Mouse (Mus musculus) layer of hippocampus, postnatal 10 days (tissue): ENCODE results near the gene Ddx27. TPM values are rescaled to one million over a fixed set of nuclear protein-coding genes. Genes with fewer than 3 reads are reported as not detected.

Experiments used
- DNase-seq, 2 experiments: peaks; one replicate each; pipeline ENCODE4 v3.0.0; 2021; ENCODE audit warnings: low spot score in 2 of 2
- total RNA-seq, 2 experiments: library from RNA; stranded (reverse); gene quantifications; 2 replicates each; pipeline ENCODE4 v1.2.3; 2021

Ddx27 gene
- total RNA-seq, 2 experiments from 2014 or later: 34.8 to 36.1 TPM

DNA sequence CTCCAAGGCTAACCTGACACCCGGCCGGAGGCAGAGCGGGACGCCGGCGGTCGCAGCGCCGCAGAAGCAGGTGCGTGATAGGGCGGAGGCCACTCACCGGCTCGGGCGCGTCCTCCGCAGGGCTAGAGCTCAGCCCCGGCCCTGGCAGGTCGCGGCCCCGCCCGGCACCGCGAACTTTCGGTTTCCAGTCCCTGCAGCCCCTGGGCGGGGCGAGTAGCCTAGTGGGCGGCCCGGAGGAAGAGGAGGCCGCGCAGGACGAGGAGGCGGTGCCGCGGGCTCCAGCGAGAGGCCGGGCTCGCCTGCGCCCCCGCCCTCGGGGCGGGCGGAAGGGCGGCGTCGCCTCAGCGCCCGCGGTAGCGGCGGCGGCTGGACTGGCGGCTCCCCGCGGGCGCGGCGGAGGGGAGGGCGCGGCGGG, 47.5 kb downstream of the Ddx27 start:
- peak; percentile 76 to 88 for DNase-seq

GRCm38 (mm10) chr2:167062965-167063880, 48.2 kb downstream of the Ddx27 start, which contains the start of gene Znfx1:
TSS of gene Znfx1 (minus strand) at chr2:167063015.
- DNase-seq: peak; percentile 98 to 99

DNA sequence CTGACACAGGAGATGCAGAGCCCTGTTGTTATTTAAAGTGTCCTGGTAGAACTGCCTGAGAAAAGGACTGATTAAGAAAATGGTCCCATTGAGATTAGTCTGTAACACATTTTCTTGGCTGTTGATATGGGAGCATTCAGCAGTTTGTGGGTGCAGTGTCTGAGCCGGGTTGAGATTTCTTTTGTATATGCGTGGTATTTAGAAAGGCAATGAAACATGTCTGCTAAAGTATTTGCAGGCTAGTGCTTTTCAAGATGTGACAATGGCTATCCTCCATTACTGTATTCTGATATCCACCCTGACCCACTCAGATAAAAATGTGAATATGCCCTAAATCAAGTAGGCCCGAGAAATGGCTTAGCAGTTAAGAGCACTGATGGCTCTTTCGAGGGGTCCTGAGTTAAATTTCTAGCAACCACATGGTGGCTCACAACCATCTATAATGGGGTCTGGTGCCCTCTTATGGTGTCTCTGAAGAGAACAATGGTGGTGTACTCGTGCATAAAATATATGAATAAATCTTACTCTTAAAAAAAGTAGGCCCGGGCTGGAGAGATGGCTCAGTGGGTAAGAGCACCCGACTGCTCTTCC, 49.0 kb downstream of the Ddx27 start:
- DNase-seq: no peak

DNA sequence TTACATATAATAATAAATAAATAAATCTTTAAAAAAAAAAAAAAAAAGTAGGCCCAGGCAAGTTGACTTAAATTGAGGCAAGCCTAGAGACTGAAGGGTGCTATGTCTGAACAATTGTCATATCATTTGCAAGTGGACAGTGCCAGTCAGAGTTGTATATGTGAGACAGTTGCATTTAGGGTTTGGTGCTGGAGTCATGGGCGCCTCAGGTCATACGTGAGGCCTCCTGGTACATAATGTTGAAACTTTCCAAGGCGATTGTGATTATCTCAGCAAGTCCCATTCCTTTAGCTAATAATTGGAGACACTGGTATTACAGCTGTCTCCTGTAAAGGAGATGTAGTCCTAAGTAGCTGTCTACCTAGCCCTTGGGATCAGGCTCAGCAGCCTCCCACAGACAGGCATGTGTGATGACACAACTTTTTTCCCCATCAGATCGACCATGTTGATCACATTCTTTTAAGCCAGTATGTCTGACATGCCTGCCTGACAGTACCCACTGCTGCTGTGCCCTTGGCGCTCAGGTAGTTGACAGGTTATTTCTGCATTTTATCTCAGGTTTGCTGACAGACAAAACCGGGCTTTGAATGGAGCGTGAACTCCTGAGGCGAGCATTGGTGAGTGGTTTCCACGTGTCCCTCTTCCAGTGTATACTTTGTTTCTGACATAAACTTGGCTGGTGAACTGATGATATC, 49.8 kb downstream of the Ddx27 start:
- DNase-seq: no peak

GRCm38 (mm10) chr2:167066031-167066430, 51.0 kb downstream of the Ddx27 start:
- DNase-seq: no peak

DNA sequence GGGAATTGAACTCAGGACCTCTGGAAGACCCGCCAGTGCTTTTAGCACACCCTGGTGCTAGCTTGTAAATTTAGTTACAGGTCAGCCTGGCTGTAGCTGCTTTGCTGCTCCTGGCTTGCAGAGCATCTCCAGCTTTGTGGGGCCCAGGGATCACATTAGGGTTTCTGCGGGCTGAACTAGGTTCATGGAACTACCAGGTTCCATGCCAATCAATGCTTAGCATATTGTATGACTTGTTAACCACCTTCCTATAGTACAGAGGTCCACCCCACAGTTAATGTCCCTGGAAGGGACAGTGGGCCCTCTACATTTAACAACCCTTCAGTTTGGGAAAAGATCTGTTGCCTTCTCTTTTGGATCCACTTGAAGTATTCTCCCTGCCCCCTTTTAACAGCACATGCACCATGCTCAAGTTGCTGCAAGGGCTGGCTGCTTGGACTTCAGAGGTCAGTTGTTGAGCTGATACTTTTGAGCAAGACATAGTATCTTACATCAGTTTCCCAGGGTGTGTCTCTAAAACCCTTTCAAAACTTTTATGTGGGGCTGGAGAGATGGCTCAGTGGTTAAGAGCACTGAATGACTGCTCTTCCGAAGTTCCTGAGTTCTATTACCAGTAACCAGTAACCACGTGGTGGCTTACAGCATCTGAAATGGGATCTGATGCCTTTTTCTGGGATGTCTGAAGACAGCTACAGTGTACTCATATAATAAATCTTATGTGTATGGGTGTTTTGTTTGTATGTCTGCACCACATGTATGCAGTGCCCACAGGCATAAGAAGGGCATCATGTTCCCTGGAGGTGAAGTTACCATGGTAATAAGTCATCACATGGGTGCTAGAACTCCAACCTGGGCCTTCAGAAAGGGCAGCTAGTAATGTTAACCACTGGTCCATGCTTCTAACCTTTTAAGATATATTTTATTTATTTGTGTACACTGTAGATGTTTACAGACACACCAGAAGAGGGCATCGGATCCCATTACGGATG, 51.8 kb downstream of the Ddx27 start:
- no peak for DNase-seq

DNA sequence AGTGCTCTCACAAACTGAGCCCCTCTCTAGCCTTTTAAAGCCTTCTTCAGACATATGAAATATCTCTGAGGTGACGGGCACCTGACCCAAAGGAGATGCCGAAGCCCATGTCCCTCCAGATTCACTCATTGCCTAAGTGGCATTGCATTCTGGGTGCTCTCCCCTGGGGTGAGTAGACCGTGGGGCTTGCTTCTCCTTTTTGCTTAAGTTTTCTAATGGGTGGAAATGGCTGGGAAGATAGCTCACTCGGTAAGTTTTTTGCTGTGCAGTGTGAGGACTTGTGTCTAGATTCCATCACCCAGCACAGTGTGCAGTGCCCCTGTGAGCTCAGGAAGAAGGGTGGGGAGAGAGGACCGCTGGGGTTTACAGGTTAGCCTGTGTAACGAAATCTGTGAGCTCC, 52.6 kb downstream of the Ddx27 start:
- no peak for DNase-seq

GRCm38 (mm10) chr2:167070341-167070740, 55.3 kb downstream of the Ddx27 start:
- DNase-seq: no peak

DNA sequence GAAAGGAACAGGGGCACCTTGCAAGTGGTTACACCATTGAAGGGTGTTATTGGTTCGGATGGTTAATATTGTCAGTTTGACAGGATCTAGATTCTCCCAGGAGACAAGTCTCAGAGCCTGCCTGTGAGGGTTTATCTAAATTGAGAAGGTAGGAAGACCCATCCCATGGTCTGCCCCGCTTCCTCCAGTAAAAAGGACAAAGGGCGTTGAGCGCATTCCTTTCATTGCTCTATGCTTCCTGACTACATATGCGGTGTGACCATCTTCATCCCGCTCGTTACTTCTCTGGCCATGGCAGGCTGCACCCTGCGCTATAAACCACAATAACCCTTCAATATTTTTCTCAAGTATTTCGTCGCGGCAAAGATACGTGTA, 56.3 kb downstream of the Ddx27 start:
- DNase-seq: no peak

DNA sequence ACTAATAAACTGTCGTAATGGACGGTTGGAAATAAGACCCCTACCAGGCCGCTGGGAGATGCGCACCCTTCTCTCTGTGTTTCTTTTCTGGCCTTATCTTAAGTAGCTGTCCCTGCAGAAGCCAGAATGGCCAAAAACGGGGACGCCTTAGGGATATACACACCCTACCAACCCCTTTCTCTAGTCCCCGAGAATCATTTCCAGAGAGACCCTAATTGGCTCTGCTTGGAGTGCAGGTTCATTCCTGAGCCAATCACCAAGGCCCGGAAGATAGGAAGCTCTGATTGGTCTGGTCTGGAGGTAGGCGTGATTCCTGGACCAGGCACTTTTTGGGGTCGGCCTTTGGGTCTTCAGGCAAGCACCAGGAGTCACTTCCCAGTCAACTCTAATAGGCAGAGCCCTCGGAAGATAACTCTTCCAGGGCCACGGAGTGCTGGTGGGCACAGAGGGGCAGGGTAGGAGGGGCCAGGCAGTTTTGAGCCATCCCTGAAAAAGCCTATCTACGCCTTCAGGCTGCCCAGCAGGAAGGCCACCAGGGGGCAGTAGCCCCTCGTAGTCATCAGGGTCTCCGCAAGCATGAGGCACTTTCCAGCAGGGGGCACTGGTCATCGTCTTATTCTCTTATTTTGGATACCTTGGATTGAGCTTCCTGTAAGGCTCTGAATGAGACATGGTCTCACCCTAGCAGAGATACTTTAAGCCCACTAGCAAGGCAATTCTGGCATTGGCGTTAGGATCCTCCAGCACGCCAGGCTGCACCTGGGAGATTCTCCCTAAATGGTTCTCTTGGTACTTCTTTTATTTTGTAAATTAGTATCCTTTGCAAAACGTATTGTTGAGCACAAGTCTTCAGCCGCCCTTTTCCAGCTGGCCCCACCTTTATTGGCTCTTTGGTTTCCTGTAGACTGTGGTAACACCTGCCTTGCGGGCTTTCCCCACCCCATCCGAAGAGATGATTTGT, 56.9 kb downstream of the Ddx27 start:
- peak; percentile 99 for DNase-seq

GRCm38 (mm10) chr2:167074587-167074986, 59.6 kb downstream of the Ddx27 start:
- no peak for DNase-seq

- no peak for DNase-seq
Measured at GRCm38 (mm10) chr2:167076352-167076751, 61.4 kb downstream of the Ddx27 start.

DNA sequence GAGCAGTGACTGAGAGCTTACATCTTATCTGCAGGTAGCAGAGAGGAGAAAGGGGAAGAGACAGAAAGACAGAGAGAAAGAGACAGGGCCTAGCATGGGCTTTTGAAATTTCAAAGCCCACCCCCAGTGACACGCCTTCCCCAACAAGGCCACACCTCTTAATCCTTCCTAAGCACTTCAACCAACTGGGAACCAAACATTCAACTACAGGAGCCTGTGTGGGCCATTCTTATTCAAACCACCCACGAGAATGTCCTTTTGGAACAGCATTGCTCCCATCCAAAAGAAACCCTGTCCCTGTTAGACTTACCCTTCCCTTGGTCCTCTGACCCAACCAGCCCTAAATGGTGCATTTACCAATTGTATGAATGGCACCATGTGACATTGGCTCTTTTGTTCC, 61.8 kb downstream of the Ddx27 start:
- DNase-seq: no peak

DNA sequence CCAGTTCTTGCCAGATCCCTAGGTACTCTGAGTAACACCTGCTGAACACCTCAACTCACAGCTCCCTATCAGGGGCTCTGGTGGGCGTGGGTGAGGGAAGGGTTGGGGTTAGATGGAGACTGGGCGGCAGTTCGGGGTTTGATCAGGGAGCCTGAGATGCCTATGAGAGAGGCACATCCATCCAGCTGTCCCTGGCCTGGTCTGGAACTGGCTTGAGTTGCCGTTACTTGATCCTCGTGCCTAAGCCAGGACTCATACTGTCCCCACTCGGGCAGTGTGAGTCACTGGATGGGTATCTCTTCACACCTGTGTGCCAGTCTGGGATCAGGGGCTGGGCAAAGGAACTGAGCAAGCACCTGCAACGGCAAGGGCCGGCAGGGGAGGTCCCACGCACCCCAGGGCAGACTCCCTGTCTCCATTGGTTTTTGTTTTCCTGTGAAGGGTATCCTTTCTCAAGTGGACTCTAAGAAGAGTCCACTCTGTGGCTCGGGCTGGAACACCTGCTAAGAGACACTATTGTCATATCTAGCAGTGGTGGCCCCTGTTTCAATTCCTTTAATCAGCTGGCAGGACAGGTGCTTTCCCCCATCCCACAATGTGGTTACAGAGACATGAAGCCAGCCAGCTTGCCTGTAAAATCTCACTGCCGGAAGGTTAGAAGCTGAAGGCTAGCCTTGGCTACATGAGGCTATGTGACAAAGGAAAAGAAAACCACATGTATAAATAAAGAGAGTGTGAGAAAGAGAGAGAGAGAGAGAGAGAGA, 62.4 kb downstream of the Ddx27 start:
- DNase-seq: no peak

DNA sequence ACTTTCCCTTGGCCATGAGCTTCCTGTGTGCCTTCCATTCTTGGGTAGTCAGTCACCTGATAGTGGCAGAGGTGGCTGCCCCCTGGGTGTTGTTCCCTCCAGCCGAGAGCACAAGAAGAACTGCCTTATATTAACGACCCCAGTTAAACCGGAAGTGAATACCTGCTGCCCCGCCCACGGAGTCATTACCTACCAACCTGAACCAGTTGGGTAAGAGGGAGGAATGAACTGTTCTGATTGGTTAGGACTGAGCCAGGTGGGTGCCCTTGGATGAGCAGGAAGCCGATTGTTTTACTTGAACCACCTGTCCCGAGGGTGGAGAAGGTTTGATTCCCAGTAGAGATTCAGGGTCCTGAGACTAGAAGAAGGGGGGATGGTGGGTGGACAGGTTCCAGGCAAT, 63.5 kb downstream of the Ddx27 start:
- DNase-seq: no peak

DNA sequence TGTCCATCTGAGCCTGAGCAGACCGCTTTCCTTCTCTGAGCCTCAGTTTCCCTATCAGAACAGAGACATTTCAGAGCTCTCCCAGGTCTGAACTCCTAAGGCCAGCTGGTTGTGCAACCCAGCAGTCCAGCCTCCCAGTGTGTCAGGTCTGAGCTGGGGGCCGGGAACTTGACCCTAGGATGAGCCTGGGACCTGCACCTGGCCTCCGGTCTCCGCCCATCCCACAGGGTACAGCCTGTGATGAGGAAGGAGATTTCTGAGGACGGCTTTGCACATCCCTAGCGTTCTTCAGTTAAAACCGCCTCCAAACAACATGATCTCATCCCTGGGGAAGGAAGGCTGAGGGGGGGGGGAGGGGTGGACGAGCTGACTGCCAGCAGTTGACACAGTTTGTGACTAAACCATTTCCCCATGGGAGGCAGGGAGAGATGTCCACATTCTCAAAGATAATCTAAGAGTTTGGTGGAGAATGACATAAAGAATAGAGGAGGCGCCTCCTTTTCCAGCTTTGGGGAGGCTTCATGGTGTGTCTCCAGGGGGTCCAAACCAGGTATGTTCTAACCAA, 64.0 kb downstream of the Ddx27 start:
- no peak for DNase-seq

- peak in 1 of 2 experiments; percentile 51 for DNase-seq
Measured at GRCm38 (mm10) chr2:167079535-167080257, 64.7 kb downstream of the Ddx27 start.

- DNase-seq: no peak
Measured at GRCm38 (mm10) chr2:167080387-167080786, 65.4 kb downstream of the Ddx27 start.
